Comparison of ENCODE assay signal across 8 mouse cellular contexts in genomic region chr10:17332025-17332767, GRCm38 (mm10).
A peak's percentile ranks its signal among the peaks of the same experiment; 100 is the strongest.
DNase-seq lines count a peak whose midpoint lies in the region; ATAC-seq and TF ChIP-seq lines count a peak whose summit lies in the region.

No protein-coding gene starts in this region.

- peak overlapping the region; percentile 75 for H3K9ac ChIP-seq in heart, embryonic 16.5 days (ENCODE audit: low read length)
- H3K9ac ChIP-seq in liver, embryonic 12.5 days = peak overlapping the region; percentile 44; the same call in 1 of the 2 replicates

- ATAC-seq in heart, embryonic 16.5 days (replicated peaks; ENCODE audit: extremely low read depth, insufficient read depth, low FRiP score) = no peak
- ATAC-seq in liver, embryonic 12.5 days = no peak

- no peak for TF ChIP-seq CTCF in kidney, adult 2 months (conservative IDR thresholded peaks at IDR 0.05; ENCODE audit: insufficient read depth, insufficient read length, low read depth, low read length)

- peak overlapping the region; percentile 76 for H3K4me2 ChIP-seq in heart, embryonic 16.5 days (ENCODE audit: low read depth, low read length)
- H3K4me2 ChIP-seq in liver, embryonic 12.5 days = peak overlapping the region; percentile 53

- H3K4me1 ChIP-seq in kidney, adult 2 months (ENCODE audit: control insufficient read depth, insufficient read depth, low read length) = peaks cover 9% of the 10 kb centered on the region; the same call in 1 of the 2 replicates
- peaks cover 22% of the 10 kb centered on the region for H3K4me1 ChIP-seq in heart, embryonic 16.5 days (ENCODE audit: control insufficient read depth, insufficient read depth, low read length)
- H3K4me1 ChIP-seq in liver, embryonic 12.5 days = peaks cover 19% of the 10 kb centered on the region

- 73% methylated on average over 6 of the region's 6 CpGs for WGBS in kidney, adult 2 months
- WGBS in heart, embryonic 16.5 days = 55% methylated on average over 6 of the region's 6 CpGs
- WGBS in liver, embryonic 12.5 days (ENCODE audit: insufficient replicate concordance) = 42% methylated on average over 6 of the region's 6 CpGs

- DNase-seq in kidney, adult 2 months = peak; percentile 17
- no peak for DNase-seq in kidney, postnatal 14 days
- DNase-seq in cerebellum, adult 9-11 months = peak; percentile 40
- DNase-seq in urinary bladder, adult 2 months (ENCODE audit: low spot score) = no peak
- DNase-seq in frontal cortex, adult 2 months (ENCODE audit: extremely low spot score in 1 of 2, low spot score in 1 of 2) = no peak
- no peak for DNase-seq in lung, adult 18-20 months

- H3K9me3 ChIP-seq in heart, embryonic 16.5 days (replicated peaks; ENCODE audit: control insufficient read depth, low read length) = no peaks in the 10 kb centered on the region
- no peaks in the 10 kb centered on the region for H3K9me3 ChIP-seq in liver, embryonic 12.5 days (replicated peaks)

- no peak for TF ChIP-seq POLR2A in kidney, adult 2 months (IDR thresholded peaks at IDR 0.05; ENCODE audit: low read depth, low read length)

- H3K27me3 ChIP-seq in kidney, adult 2 months (replicated peaks; ENCODE audit: control insufficient read depth, insufficient read depth, low read length) = no peaks in the 10 kb centered on the region
- H3K27me3 ChIP-seq in heart, embryonic 16.5 days (ENCODE audit: control insufficient read depth, insufficient read depth, low read length) = no peaks in the 10 kb centered on the region
- H3K27me3 ChIP-seq in liver, embryonic 12.5 days (replicated peaks) = no peaks in the 10 kb centered on the region

- no peaks in the 10 kb centered on the region for H3K36me3 ChIP-seq in kidney, adult 2 months (ENCODE audit: control insufficient read depth, insufficient read depth, low read length)
- H3K36me3 ChIP-seq in heart, embryonic 16.5 days (ENCODE audit: control insufficient read depth, insufficient read depth) = no peaks in the 10 kb centered on the region
- no peaks in the 10 kb centered on the region for H3K36me3 ChIP-seq in liver, embryonic 12.5 days

- no peak overlapping the region for H3K4me3 ChIP-seq in kidney, adult 2 months (ENCODE audit: insufficient read depth, low read depth, low read length)
- peak overlapping the region; percentile 49 for H3K4me3 ChIP-seq in heart, embryonic 16.5 days (ENCODE audit: low read length)
- H3K4me3 ChIP-seq in liver, embryonic 12.5 days = no peak overlapping the region

- H3K27ac ChIP-seq in kidney, adult 2 months (ENCODE audit: insufficient read depth, low read depth, low read length) = no peak overlapping the region
- H3K27ac ChIP-seq in heart, embryonic 16.5 days (ENCODE audit: low read length) = no peak overlapping the region; the same call in 1 of the 2 replicates
- no peak overlapping the region for H3K27ac ChIP-seq in liver, embryonic 12.5 days

Comparison
In these comparisons a context has a peak if more than half of its experiments do, and no peak if none do; other contexts are left out.
1. DNase-seq: peak in kidney, adult 2 months (single experiment) and cerebellum, adult 9-11 months (single experiment); none in kidney, postnatal 14 days (single experiment), urinary bladder, adult 2 months (single experiment), frontal cortex, adult 2 months (0 of 2) and lung, adult 18-20 months (0 of 2).